Mouse (Mus musculus): ENCODE results near the gene Klhl22. TPM values are rescaled to one million over a fixed set of nuclear protein-coding genes. Genes with fewer than 3 reads are reported as not detected.

The Klhl22 gene
- total RNA-seq, 2 experiments from 2014 or later: 84.9 to 86.0 TPM

- TF ChIP-seq CTCF (IDR thresholded peaks at IDR 0.05): no peak
- no peak for DNase-seq (ENCODE audit: extremely low spot score in 1 of 2, low spot score in 2 of 2)
- Histone ChIP-seq H3K27ac (no peak overlapping the region), H3K4me3 (no peak overlapping the region)
- intact Hi-C loops (cut with DNase I): no loop called here
These were observed 80.6 kb downstream of the Klhl22 start for GRCm38 (mm10) chr16:17839976-17840375.

- intact Hi-C loops (cut with DNase I): no loop called here
- H3K27ac ChIP-seq: no peak overlapping the region
- DNase-seq (ENCODE audit: extremely low spot score in 1 of 2, low spot score in 2 of 2): no peak
- no peak for TF ChIP-seq CTCF (IDR thresholded peaks at IDR 0.05)
- H3K4me3 ChIP-seq: no peak overlapping the region
These were observed 83.0 kb downstream of the Klhl22 start for GRCm38 (mm10) chr16:17842437-17842836.

Other genes starting within 250 kb of the Klhl22 start
- gene Thap7, start 228.5 kb upstream of the Klhl22 start, total RNA-seq (2021): 10 to 100 TPM; 42.3 to 43.1 TPM
- 1 to 10 TPM in 1 of 2 experiments, under 1 TPM in 1; 0.68 to 1.1 TPM for gene Lrrc74b, start 198.4 kb upstream of the Klhl22 start, total RNA-seq (2021)
- gene P2rx6, start 197.7 kb upstream of the Klhl22 start, total RNA-seq (2021): 1 to 10 TPM in 1 of 2 experiments, under 1 TPM in 1; 0.68 to 1.0 TPM
- gene Slc7a4, start 176.4 kb upstream of the Klhl22 start, total RNA-seq (2021): 10 to 100 TPM; 82.7 to 83.0 TPM
- gene Smpd4, start 140.3 kb upstream of the Klhl22 start, total RNA-seq (2021): 10 to 100 TPM; 73.7 to 82.8 TPM
- 10 to 100 TPM; 22.9 to 26.2 TPM for gene Ccdc74a, start 113.1 kb upstream of the Klhl22 start, total RNA-seq (2021)
- 10 to 100 TPM; 76.9 to 83.4 TPM for gene Med15, start 26.7 kb upstream of the Klhl22 start, total RNA-seq (2021)
- gene Scarf2, start 37.7 kb downstream of the Klhl22 start, total RNA-seq (2021): 1 to 10 TPM; 2.8 to 5.9 TPM
- gene B830017H08Rik, start 73.5 kb downstream of the Klhl22 start, total RNA-seq (2021): 1 to 10 TPM; 3.4 to 4.1 TPM
- 10 to 100 TPM; 12.2 to 16.4 TPM for gene Car15, start 78.7 kb downstream of the Klhl22 start, total RNA-seq (2021)
- 1 to 10 TPM; 2.3 to 3.2 TPM for gene Gm20518, start 132.1 kb downstream of the Klhl22 start, total RNA-seq (2021)
- gene Tssk1, start 134.6 kb downstream of the Klhl22 start, total RNA-seq (2021): not detected
- gene Dgcr2, start 138.9 kb downstream of the Klhl22 start, total RNA-seq (2021): 10 to 100 TPM; 93.2 to 99.7 TPM
- gene Tssk2, start 139.0 kb downstream of the Klhl22 start, total RNA-seq (2021): not detected
- 10 to 100 TPM; 27.8 to 31.8 TPM for gene Ess2, start 151.7 kb downstream of the Klhl22 start, total RNA-seq (2021)
- gene Gsc2, start 155.4 kb downstream of the Klhl22 start, total RNA-seq (2021): not detected
- gene Slc25a1, start 168.6 kb downstream of the Klhl22 start, total RNA-seq (2021): 10 to 100 TPM; 39.2 to 43.9 TPM
- not detected for gene Vpreb2, start 220.8 kb downstream of the Klhl22 start, total RNA-seq (2021)

Measured in left cerebral cortex, adult 2 months (tissue).